Mouse (Mus musculus): ENCODE measurements around the gene Gpa33. TPM values are rescaled to one million over a fixed set of nuclear protein-coding genes. Genes with fewer than 3 reads are reported as not detected.

The Gpa33 gene
- polyA plus RNA-seq, 1 experiment, result 0.37 TPM

DNA sequence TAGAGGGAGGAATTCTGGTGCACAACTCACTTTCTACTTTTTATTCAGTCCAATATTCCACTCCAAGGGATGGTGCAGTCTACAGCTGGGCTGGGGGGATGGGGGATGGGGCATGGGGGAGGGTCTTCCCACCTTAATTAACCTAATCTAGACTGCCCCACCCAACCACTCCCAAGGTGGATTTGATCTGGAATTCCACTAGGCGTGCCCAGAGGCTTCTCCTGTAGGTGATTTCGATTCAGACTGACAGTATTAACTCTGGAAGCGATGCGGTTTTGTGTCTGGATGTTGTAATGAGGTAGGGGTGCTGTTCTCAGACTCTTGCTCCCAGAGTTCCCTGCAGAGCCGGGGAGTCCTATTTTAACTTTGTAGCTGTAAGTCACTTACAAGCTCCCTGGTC, 30.1 kb downstream of the Gpa33 start:
- Histone ChIP-seq H3ac (ENCODE audit: control insufficient read depth, insufficient read length, low read depth) (no peak overlapping the region), H3K79me2 (ENCODE audit: control insufficient read depth, insufficient read depth) (no peaks in the 10 kb centered on the region), H3K4me3 (ENCODE audit: insufficient read depth, poor library complexity, severe bottlenecking) (no peak overlapping the region), H3K36me3 (ENCODE audit: control insufficient read depth, insufficient read depth) (no peaks in the 10 kb centered on the region), H3K27me3 (ENCODE audit: control insufficient read depth, insufficient read depth, insufficient read length) (peaks cover 20% of the 10 kb centered on the region), H3K79me3 (ENCODE audit: low read depth) (no peaks in the 10 kb centered on the region)
- TF ChIP-seq MYOG (IDR thresholded peaks at IDR 0.05; ENCODE audit: control insufficient read depth, extremely low read depth, insufficient read length), result no peak
- no peak for TF ChIP-seq FOSL1 (IDR thresholded peaks at IDR 0.05; ENCODE audit: insufficient read depth, low read length, poor library complexity, severe bottlenecking)
- TF ChIP-seq CEBPB (IDR thresholded peaks at IDR 0.05; ENCODE audit: low read depth), result no peak
- TF ChIP-seq CTCF (IDR thresholded peaks at IDR 0.05; ENCODE audit: control insufficient read depth, insufficient read depth, insufficient read length), result no peak
- no peak for TF ChIP-seq USF1 (IDR thresholded peaks at IDR 0.05; ENCODE audit: low read depth)
- TF ChIP-seq MAX (IDR thresholded peaks at IDR 0.05), result no peak
- no peak for TF ChIP-seq MYOD1 (IDR thresholded peaks at IDR 0.05; ENCODE audit: control insufficient read depth, insufficient read length, low read depth)

- Histone ChIP-seq H3K79me3 (ENCODE audit: low read depth) (no peaks in the 10 kb centered on the region), H3K36me3 (ENCODE audit: control insufficient read depth, insufficient read depth) (no peaks in the 10 kb centered on the region), H3K79me2 (ENCODE audit: control insufficient read depth, insufficient read depth) (no peaks in the 10 kb centered on the region), H3K4me3 (ENCODE audit: insufficient read depth, poor library complexity, severe bottlenecking) (no peak overlapping the region), H3ac (ENCODE audit: control insufficient read depth, insufficient read length, low read depth) (no peak overlapping the region), H3K27me3 (ENCODE audit: control insufficient read depth, insufficient read depth, insufficient read length) (peaks cover 14% of the 10 kb centered on the region)
- TF ChIP-seq CTCF (IDR thresholded peaks at IDR 0.05; ENCODE audit: control insufficient read depth, insufficient read depth, insufficient read length) (peak; percentile 68), FOSL1 (IDR thresholded peaks at IDR 0.05; ENCODE audit: insufficient read depth, low read length, poor library complexity, severe bottlenecking) (no peak)
Measured at GRCm38 (mm10) chr1:166160569-166161445, 30.8 kb downstream of the Gpa33 start.

DNA sequence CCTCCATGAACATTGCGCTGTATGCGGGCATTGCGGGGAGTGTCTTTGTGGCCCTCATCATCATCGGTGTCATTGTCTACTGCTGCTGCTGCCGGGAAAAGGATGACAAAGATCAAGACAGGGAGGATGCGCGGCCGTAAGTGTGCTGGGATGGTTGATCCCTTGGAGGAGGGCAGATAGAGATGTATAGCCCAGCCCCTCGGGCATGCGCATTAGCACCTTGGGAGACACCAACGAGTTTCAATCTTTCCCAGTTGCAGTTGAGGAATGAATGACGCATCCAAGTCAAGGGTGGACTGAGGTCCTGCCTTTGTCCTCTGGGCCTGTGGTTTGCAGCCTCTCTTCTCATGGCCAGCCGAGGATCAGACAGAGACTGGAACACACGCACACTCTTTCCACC, 34.5 kb downstream of the Gpa33 start:
- Histone ChIP-seq H3K27me3 (ENCODE audit: control insufficient read depth, insufficient read depth, insufficient read length) (peaks cover 8% of the 10 kb centered on the region), H3K79me3 (ENCODE audit: low read depth) (no peaks in the 10 kb centered on the region), H3K4me3 (ENCODE audit: insufficient read depth, poor library complexity, severe bottlenecking) (no peak overlapping the region), H3K79me2 (ENCODE audit: control insufficient read depth, insufficient read depth) (no peaks in the 10 kb centered on the region), H3K36me3 (ENCODE audit: control insufficient read depth, insufficient read depth) (no peaks in the 10 kb centered on the region), H3ac (ENCODE audit: control insufficient read depth, insufficient read length, low read depth) (no peak overlapping the region)
- no peak for TF ChIP-seq MYOG (IDR thresholded peaks at IDR 0.05; ENCODE audit: control insufficient read depth, extremely low read depth, insufficient read length)
- no peak for TF ChIP-seq FOSL1 (IDR thresholded peaks at IDR 0.05; ENCODE audit: insufficient read depth, low read length, poor library complexity, severe bottlenecking)
- no peak for TF ChIP-seq CTCF (IDR thresholded peaks at IDR 0.05; ENCODE audit: control insufficient read depth, insufficient read depth, insufficient read length)
- TF ChIP-seq MAX (IDR thresholded peaks at IDR 0.05), result no peak
- TF ChIP-seq MYOD1 (IDR thresholded peaks at IDR 0.05; ENCODE audit: control insufficient read depth, insufficient read length, low read depth), result no peak
- no peak for TF ChIP-seq CEBPB (IDR thresholded peaks at IDR 0.05; ENCODE audit: low read depth)
- no peak for TF ChIP-seq USF1 (IDR thresholded peaks at IDR 0.05; ENCODE audit: low read depth)

DNA sequence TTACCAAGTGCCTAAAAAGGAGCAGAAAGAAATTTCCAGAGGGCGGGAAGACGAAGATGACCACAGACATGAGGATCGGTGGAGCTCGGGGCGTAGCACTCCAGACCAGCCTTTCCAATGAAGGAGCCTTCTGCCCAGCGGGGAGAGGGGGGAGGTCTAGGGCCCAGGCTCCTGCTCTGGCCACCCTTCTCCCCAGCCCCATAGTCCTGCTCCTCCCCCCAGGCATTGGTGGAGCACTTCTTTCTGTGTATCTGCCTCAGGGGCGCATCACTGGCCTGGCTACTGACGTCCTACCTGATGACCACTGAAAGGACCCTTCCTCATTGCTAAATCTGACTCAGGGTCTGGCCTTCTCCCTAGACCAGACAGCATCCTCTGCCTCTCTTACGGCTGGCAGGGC, 35.1 kb downstream of the Gpa33 start:
- TF ChIP-seq MAX (IDR thresholded peaks at IDR 0.05) (no peak), CEBPB (IDR thresholded peaks at IDR 0.05; ENCODE audit: low read depth) (no peak), MYOD1 (IDR thresholded peaks at IDR 0.05; ENCODE audit: control insufficient read depth, insufficient read length, low read depth) (no peak), MYOG (IDR thresholded peaks at IDR 0.05; ENCODE audit: control insufficient read depth, extremely low read depth, insufficient read length) (no peak)
- Histone ChIP-seq H3K79me2 (ENCODE audit: control insufficient read depth, insufficient read depth) (no peaks in the 10 kb centered on the region), H3ac (ENCODE audit: control insufficient read depth, insufficient read length, low read depth) (no peak overlapping the region), H3K4me3 (ENCODE audit: insufficient read depth, poor library complexity, severe bottlenecking) (no peak overlapping the region), H3K79me3 (ENCODE audit: low read depth) (no peaks in the 10 kb centered on the region), H3K36me3 (ENCODE audit: control insufficient read depth, insufficient read depth) (no peaks in the 10 kb centered on the region), H3K27me3 (ENCODE audit: control insufficient read depth, insufficient read depth, insufficient read length) (peaks cover 8% of the 10 kb centered on the region)

GRCm38 (mm10) chr1:166167405-166167804, 37.4 kb downstream of the Gpa33 start:
- no peaks in the 10 kb centered on the region for H3K79me2 ChIP-seq (ENCODE audit: control insufficient read depth, insufficient read depth)
- no peak for TF ChIP-seq CEBPB (IDR thresholded peaks at IDR 0.05; ENCODE audit: low read depth)
- TF ChIP-seq MAX (IDR thresholded peaks at IDR 0.05), result no peak
- no peak for TF ChIP-seq CTCF (IDR thresholded peaks at IDR 0.05; ENCODE audit: control insufficient read depth, insufficient read depth, insufficient read length)
- no peak for TF ChIP-seq USF1 (IDR thresholded peaks at IDR 0.05; ENCODE audit: low read depth)
- no peak for TF ChIP-seq FOSL1 (IDR thresholded peaks at IDR 0.05; ENCODE audit: insufficient read depth, low read length, poor library complexity, severe bottlenecking)
- no peak for TF ChIP-seq MYOG (IDR thresholded peaks at IDR 0.05; ENCODE audit: control insufficient read depth, extremely low read depth, insufficient read length)
- TF ChIP-seq MYOD1 (IDR thresholded peaks at IDR 0.05; ENCODE audit: control insufficient read depth, insufficient read length, low read depth), result no peak
- no peak overlapping the region for H3ac ChIP-seq (ENCODE audit: control insufficient read depth, insufficient read length, low read depth)
- peaks cover 12% of the 10 kb centered on the region for H3K27me3 ChIP-seq (ENCODE audit: control insufficient read depth, insufficient read depth, insufficient read length)
- no peaks in the 10 kb centered on the region for H3K36me3 ChIP-seq (ENCODE audit: control insufficient read depth, insufficient read depth)
- H3K79me3 ChIP-seq (ENCODE audit: low read depth), result no peaks in the 10 kb centered on the region
- no peak overlapping the region for H3K4me3 ChIP-seq (ENCODE audit: insufficient read depth, poor library complexity, severe bottlenecking)

DNA sequence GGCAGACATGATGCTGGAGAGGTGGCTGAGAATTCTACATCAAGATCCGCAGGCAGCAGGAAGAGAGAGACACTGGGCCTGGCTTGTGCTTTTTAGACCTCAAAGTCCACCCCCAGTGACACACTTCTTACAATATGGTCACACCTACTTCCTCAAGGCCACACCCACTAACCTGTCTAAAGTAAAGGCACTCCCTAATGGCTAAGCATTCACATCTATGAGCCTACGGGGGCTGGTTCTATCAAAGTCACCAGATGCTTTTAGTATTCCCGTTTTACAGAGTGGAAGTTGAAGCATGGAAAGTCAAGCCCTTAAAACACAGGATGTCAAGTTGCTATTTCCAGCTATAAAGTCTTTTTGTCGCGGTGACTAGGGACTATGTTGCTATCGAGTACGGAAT, 38.0 kb downstream of the Gpa33 start:
- Histone ChIP-seq H3K79me3 (ENCODE audit: low read depth) (no peaks in the 10 kb centered on the region), H3K36me3 (ENCODE audit: control insufficient read depth, insufficient read depth) (no peaks in the 10 kb centered on the region), H3K4me3 (ENCODE audit: insufficient read depth, poor library complexity, severe bottlenecking) (no peak overlapping the region), H3K27me3 (ENCODE audit: control insufficient read depth, insufficient read depth, insufficient read length) (peaks cover 12% of the 10 kb centered on the region), H3ac (ENCODE audit: control insufficient read depth, insufficient read length, low read depth) (no peak overlapping the region), H3K79me2 (ENCODE audit: control insufficient read depth, insufficient read depth) (no peaks in the 10 kb centered on the region)
- TF ChIP-seq USF1 (IDR thresholded peaks at IDR 0.05; ENCODE audit: low read depth), result no peak
- no peak for TF ChIP-seq CTCF (IDR thresholded peaks at IDR 0.05; ENCODE audit: control insufficient read depth, insufficient read depth, insufficient read length)
- no peak for TF ChIP-seq MYOG (IDR thresholded peaks at IDR 0.05; ENCODE audit: control insufficient read depth, extremely low read depth, insufficient read length)
- no peak for TF ChIP-seq MYOD1 (IDR thresholded peaks at IDR 0.05; ENCODE audit: control insufficient read depth, insufficient read length, low read depth)
- TF ChIP-seq FOSL1 (IDR thresholded peaks at IDR 0.05; ENCODE audit: insufficient read depth, low read length, poor library complexity, severe bottlenecking), result no peak
- no peak for TF ChIP-seq MAX (IDR thresholded peaks at IDR 0.05)

All from C2C12 (cell line).